Mouse (Mus musculus): ENCODE results near the gene Narfl.
"Not testable (repeated sequence)": the region's sequence is repeated elsewhere in the genome, so short reads cannot be mapped to it uniquely, and the experiment has no call there.

The Narfl gene

DNA sequence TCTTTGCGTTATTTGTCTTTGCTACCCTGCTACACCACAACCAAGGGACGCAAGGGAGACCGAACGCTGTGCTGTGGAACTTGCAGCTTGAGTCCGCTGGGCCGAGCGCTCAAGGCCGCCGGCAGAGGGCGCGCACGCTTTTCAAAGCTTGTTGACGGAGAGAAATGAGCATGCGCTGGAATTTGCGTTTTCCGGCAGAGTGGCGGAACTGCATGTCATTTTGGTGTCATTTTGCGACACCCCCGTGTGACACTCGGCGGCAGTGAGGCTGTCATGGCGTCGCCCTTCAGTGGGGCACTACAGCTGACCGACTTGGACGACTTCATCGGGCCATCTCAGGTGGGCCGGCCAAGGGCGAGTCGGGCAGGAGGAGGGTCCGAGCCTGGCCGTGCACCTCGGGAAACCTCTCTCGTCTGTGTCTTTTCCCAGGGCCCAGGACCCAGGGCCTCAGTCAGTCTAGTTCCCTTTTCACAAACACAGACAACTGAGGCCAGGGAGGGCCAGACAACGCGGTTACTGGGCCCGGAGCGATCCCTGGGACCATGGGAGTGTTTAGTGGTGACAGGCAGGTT lies at the start of gene Narfl:
Narfl (plus strand) TSS at position 228 of the 572 bp plus-strand sequence.
- peak; percentile 98 for DNase-seq (ENCODE audit: low spot score)

- no peak for DNase-seq (ENCODE audit: low spot score)
Observed at GRCm38 (mm10) chr17:25723919-25724318, 49.7 kb upstream of the Narfl start.

DNA sequence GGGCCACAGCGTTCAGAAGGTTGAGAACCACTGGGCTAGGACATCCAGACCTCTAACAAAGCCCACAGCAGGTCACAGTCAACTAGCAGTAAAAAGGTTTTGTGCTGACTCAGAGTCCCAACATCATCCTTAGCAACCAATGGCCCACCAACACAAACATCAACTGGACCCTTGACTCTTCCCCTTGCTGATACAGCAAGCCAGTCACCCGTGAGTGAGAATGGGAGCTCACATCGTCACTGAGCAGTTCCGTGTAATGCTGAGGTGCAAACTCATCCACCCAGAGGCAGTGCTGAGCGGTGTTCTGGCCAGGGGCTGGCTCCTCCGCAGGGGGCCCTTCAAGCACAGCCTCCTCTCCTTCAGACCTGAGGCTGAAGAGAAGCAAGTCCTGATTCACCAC lies 48.3 kb upstream of the Narfl start:
- DNase-seq (ENCODE audit: low spot score): no peak

GRCm38 (mm10) chr17:25727265-25728008 lies 46.1 kb upstream of the Narfl start, which contains the start of the genes Chtf18 and Rpusd1:
TSS of gene Chtf18 (minus strand) at chr17:25727419.
TSS of gene Rpusd1 (plus strand) at chr17:25727670.
- DNase-seq (ENCODE audit: low spot score): peak; percentile 97

- DNase-seq (ENCODE audit: low spot score): no peak
Observed at GRCm38 (mm10) chr17:25728009-25728270, 45.6 kb upstream of the Narfl start.

- peak; percentile 81 for DNase-seq (ENCODE audit: low spot score)
Observed at GRCm38 (mm10) chr17:25732082-25732481, 41.5 kb upstream of the Narfl start.

DNA sequence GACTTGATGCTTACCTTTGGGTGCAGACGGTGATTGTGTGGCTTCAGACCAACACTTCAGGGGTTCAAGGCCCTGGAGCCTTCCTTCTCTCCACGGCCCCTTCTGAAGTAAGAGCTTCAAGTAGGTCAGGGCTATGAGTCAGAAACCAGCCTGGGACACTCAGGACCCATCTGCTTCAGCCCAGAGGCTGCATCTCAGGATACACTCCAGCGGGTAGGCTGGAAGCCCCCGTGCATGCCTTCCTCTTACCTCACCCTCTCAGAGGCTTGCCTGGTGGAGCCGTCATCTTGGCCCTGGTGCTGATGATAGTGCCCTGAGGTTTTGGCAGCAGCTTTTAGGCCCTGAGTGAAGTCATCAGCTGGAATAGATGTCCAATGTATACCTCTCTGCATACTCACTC lies 38.3 kb upstream of the Narfl start:
- no peak for DNase-seq (ENCODE audit: low spot score)

DNA sequence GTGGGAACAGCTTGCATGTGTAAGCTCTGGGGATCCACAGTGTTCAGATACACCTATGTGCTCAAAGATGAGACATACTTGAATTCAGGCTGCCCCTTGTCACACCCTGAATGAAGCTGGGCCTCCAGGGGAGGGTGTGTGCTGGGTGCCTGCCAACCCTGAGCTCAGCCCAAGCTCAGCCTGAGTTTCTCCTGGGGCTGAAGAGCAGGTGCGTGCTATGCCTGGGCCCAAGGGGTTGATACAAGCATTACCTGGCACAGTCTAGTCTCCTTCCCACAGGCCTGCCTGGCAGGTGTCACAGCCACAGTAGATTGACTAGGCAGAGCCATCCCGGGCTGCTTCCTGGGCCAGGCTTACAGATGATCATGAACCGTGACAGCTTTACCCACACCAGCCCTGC lies 37.8 kb upstream of the Narfl start, which contains the start of gene Mslnl:
Mslnl (plus strand) TSS at position 298 of the 400 bp plus-strand sequence.
- DNase-seq (ENCODE audit: low spot score): no peak

- DNase-seq (ENCODE audit: low spot score): no peak
Observed at GRCm38 (mm10) chr17:25738861-25739260, 34.7 kb upstream of the Narfl start.

GRCm38 (mm10) chr17:25741471-25741870 lies 32.1 kb upstream of the Narfl start:
- DNase-seq (ENCODE audit: low spot score): not testable (repeated sequence)

GRCm38 (mm10) chr17:25743831-25744230 lies 29.7 kb upstream of the Narfl start:
- no peak for DNase-seq (ENCODE audit: low spot score)

DNA sequence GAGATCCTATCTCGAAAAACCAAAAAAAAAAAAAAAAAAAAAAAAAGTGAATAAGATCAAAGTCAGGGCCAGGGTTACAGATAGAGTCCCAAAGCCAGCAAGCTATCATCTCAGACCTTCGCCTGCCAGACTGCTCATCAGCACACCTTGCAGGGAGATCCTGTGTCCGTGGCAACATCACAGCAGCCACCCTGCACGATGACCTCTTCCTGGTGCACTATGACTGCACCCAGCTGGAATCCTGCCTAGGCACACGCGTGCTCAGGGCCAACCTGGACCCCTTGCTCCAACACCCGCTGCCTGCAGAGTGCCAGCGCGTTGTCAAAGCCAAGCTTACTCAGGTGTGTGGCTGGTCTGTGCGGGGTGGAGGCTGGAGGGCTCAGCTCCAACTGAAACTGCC lies 29.3 kb upstream of the Narfl start:
- no peak for DNase-seq (ENCODE audit: low spot score)

- DNase-seq (ENCODE audit: low spot score): no peak
Observed at GRCm38 (mm10) chr17:25748238-25748637, 25.3 kb upstream of the Narfl start.

GRCm38 (mm10) chr17:25749314-25749713 lies 24.3 kb upstream of the Narfl start:
- no peak for DNase-seq (ENCODE audit: low spot score)

GRCm38 (mm10) chr17:25751446-25751845 lies 22.1 kb upstream of the Narfl start:
- DNase-seq (ENCODE audit: low spot score): peak; percentile 48

DNA sequence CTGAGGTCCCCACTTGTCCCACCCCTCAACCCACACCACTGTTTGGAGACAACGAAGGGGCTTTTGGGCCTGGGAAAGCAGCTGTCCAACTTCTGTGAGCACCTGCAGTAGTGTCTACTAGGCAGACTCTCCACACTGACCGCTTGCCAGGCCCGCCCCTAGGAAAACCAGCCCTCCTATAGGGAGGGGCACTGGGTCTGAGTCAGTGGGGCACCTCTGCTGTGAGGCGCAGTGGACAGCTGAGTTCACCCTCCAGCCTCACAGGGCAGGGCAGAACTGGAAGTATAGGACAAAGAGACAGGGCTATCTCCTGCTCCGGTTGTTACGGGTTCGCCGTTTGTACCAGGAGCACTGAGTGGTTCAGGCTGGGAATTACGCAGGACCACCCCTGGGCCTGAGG lies 19.3 kb upstream of the Narfl start, which contains the start of gene Msln:
Msln (minus strand) TSS at position 138 of the 400 bp plus-strand sequence.
- no peak for DNase-seq (ENCODE audit: low spot score)

DNA sequence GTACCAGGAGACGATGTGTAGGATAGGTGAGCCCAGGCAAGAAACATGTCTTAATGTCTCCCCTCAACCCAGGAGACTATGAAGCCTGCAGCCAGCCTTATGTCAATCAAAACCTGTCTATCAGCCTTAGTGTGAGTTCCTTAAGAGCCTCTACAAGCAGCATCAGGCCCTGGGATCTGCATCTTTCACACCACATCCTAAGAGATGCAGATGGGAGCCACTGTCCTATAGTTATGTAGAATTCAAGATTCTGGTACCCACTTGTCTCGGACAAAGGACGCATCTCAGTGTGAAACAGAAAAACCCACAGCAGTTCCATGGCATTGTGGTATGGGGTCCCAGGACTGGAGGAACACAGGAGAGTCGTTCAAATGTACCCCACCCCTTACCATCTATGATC lies 18.5 kb upstream of the Narfl start:
- DNase-seq (ENCODE audit: low spot score): no peak

- no peak for DNase-seq (ENCODE audit: low spot score)
Observed at GRCm38 (mm10) chr17:25755627-25756377, 17.8 kb upstream of the Narfl start.

- no peak for DNase-seq (ENCODE audit: low spot score)
Observed at GRCm38 (mm10) chr17:25756378-25757242, 17.0 kb upstream of the Narfl start.

DNA sequence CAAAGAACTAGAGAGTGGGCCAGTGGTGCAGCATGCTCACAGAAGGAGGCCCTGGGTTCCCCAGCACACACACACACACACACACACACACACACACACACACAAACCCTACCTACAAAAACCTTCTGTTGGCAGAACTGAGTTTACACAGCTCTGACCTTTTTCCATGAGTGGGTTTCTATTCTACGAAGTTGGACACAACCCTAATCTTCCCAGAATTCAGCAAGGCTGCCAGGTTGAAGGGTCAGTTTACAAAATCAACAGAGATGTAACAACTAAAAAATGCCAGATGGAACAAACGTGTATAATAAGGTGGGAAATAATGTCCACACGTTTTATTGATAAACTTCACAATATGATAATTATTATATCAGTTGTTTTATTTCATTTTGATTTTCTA lies 15.9 kb upstream of the Narfl start:
- DNase-seq (ENCODE audit: low spot score): no peak

- no peak for DNase-seq (ENCODE audit: low spot score)
Observed at GRCm38 (mm10) chr17:25760148-25760547, 13.4 kb upstream of the Narfl start.

DNA sequence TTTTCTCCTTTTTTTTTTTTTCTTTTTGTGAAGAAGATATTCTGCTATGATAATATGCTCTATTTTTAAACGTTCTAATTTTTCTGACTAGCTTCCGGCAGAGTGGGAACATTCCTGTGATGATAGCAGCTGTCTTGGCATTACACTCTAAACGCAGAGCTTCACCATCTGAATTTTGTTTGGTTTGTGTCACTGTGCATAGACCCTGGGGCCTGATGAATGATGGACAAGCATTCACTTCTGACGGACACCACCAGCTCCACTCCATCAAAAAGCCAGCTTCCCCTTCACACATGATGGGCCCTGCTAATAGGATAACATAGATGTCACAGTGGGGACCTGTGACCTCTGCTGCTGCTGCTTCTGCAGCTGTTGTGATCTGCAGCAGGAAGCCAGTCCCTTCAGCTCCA lies 12.0 kb upstream of the Narfl start:
- no peak for DNase-seq (ENCODE audit: low spot score)
